Mouse (Mus musculus) mouse trophoblast stem cell (cell line): ENCODE data around the gene 1110017D15Rik.
"Not testable (repeated sequence)": the region's sequence is repeated elsewhere in the genome, so short reads cannot be mapped to it uniquely, and the experiment has no call there.

ENCODE experiments used
- in situ Hi-C, 2 experiments: fragments of 300-500 bp; cut with MseI, MboI; formaldehyde crosslinking; loops; 2 replicates in 1 of 2; 3 replicates in 1 of 2; pipeline ENCODE4 v1.15.1; 2025

Gene 1110017D15Rik

GRCm38 (mm10) chr4:41492951-41493350 is 24.2 kb downstream of the 1110017D15Rik start:
- in situ Hi-C loops, result no loop called here

- in situ Hi-C loops, result no loop called here
Measured at GRCm38 (mm10) chr4:41481601-41482017, 35.5 kb downstream of the 1110017D15Rik start.

GRCm38 (mm10) chr4:41480254-41480653 is 36.9 kb downstream of the 1110017D15Rik start:
- in situ Hi-C loops, result no loop called here

GRCm38 (mm10) chr4:41479456-41479804 is 37.7 kb downstream of the 1110017D15Rik start:
- in situ Hi-C loops, result no loop called here

GRCm38 (mm10) chr4:41478751-41479455 is 38.2 kb downstream of the 1110017D15Rik start:
- in situ Hi-C loops, result no loop called here

GRCm38 (mm10) chr4:41477648-41478160 is 39.4 kb downstream of the 1110017D15Rik start:
- in situ Hi-C loops, result no loop called here

- in situ Hi-C loops, result no loop called here
Measured at GRCm38 (mm10) chr4:41471384-41471689, 45.8 kb downstream of the 1110017D15Rik start.

- in situ Hi-C loops, result no loop called here
Measured at GRCm38 (mm10) chr4:41470684-41471383, 46.3 kb downstream of the 1110017D15Rik start.

GRCm38 (mm10) chr4:41470051-41470683 is 47.0 kb downstream of the 1110017D15Rik start:
- in situ Hi-C loops, result no loop called here

- in situ Hi-C loops, result loop anchor here in 1 of 2 experiments (5.0 kb wide), 1 partner anchor 38 kb away; no protein-coding TSS in a partner anchor
Measured at GRCm38 (mm10) chr4:41469199-41469598, 47.9 kb downstream of the 1110017D15Rik start.

- in situ Hi-C loops, result loop anchor here in 1 of 2 experiments (5.0 kb wide), 1 partner anchor 39 kb away; no protein-coding TSS in a partner anchor
Measured at GRCm38 (mm10) chr4:41468396-41469080, 48.6 kb downstream of the 1110017D15Rik start.

GRCm38 (mm10) chr4:41465287-41465665 is 51.9 kb downstream of the 1110017D15Rik start:
- in situ Hi-C loops, result loop anchor here in 1 of 2 experiments (5.0 kb wide), 1 partner anchor 42 kb away; no protein-coding TSS in a partner anchor

- in situ Hi-C loops, result loop anchor here in 1 of 2 experiments (5.0 kb wide), 1 partner anchor 43 kb away; no protein-coding TSS in a partner anchor
Measured at GRCm38 (mm10) chr4:41464345-41465286, 52.5 kb downstream of the 1110017D15Rik start, which contains the start of the genes Kif24 and Nudt2. Kif24 (minus strand) TSS chr4:41464887. Nudt2 (plus strand) TSS chr4:41465151.

GRCm38 (mm10) chr4:41463051-41463738 is 53.9 kb downstream of the 1110017D15Rik start:
- in situ Hi-C loops, result not testable (repeated sequence)

- in situ Hi-C loops, result no loop called here
Measured at GRCm38 (mm10) chr4:41460690-41461089, 56.4 kb downstream of the 1110017D15Rik start.
